ENCODE assay signal across 8 mouse cellular contexts in genomic region chr4:126155869-126156268, GRCm38 (mm10). TPM values are rescaled to one million over a fixed set of nuclear protein-coding genes. Genes with fewer than 3 reads are reported as not detected.
A peak's percentile ranks its signal among the peaks of the same experiment; 100 is the strongest.
DNase-seq lines count a peak whose midpoint lies in the region; ATAC-seq lines count a peak whose summit lies in the region.
"Had no signal": no experiment of that assay in that cellular context is flagged by ENCODE, and none has a peak within 500 bp of the region (broad histone marks: within the 10 kb centered on the region; RNA-seq: fewer than 3 reads in every experiment).

No protein-coding gene starts in this region.

- peak; percentile 6; the same call in 1 of the 2 replicates for ATAC-seq in lung, embryonic 15.5 days (ENCODE audit: borderline replicate concordance, extremely low read depth, low FRiP score, low TSS enrichment)
- no peak for ATAC-seq in hindbrain, embryonic 12.5 days (ENCODE audit: low FRiP score)
- ATAC-seq in limb, embryonic 15.5 days (ENCODE audit: insufficient number of reproducible peaks, low FRiP score, low TSS enrichment, low read depth): no peak
- no peak; the same call in 1 of the 2 replicates for ATAC-seq in stomach, embryonic 15.5 days (ENCODE audit: insufficient read depth, low FRiP score, low read depth)
- no peak for ATAC-seq in granulocyte monocyte progenitor cell, adult 5-6 weeks (replicated peaks; ENCODE audit: poor library complexity, severe bottlenecking)
- ATAC-seq: Patski had no signal

- peak overlapping the region; percentile 78 for H3K27ac ChIP-seq in lung, embryonic 15.5 days
- peak overlapping the region; percentile 9 for H3K27ac ChIP-seq in hindbrain, embryonic 12.5 days
- H3K27ac ChIP-seq in limb, embryonic 15.5 days: peak overlapping the region; percentile 62
- H3K27ac ChIP-seq in stomach, embryonic 15.5 days: peak overlapping the region; percentile 80

- peaks cover 19% of the 10 kb centered on the region; the same call in 1 of the 2 replicates for H3K36me3 ChIP-seq in lung, embryonic 15.5 days
- no peaks in the 10 kb centered on the region for H3K36me3 ChIP-seq in hindbrain, embryonic 12.5 days
- peaks cover 15% of the 10 kb centered on the region for H3K36me3 ChIP-seq in limb, embryonic 15.5 days
- H3K36me3 ChIP-seq in stomach, embryonic 15.5 days: no peaks in the 10 kb centered on the region; the same call in 1 of the 2 replicates

- H3K4me3 ChIP-seq in lung, embryonic 15.5 days: no peak overlapping the region
- H3K4me3 ChIP-seq in hindbrain, embryonic 12.5 days: no peak overlapping the region
- H3K4me3 ChIP-seq in limb, embryonic 15.5 days: no peak overlapping the region
- no peak overlapping the region for H3K4me3 ChIP-seq in stomach, embryonic 15.5 days (replicated peaks)

- H3K27me3 ChIP-seq in lung, embryonic 15.5 days: no peaks in the 10 kb centered on the region
- H3K27me3 ChIP-seq in hindbrain, embryonic 12.5 days: peaks cover 10% of the 10 kb centered on the region; the same call in 1 of the 2 replicates
- H3K27me3 ChIP-seq in limb, embryonic 15.5 days: no peaks in the 10 kb centered on the region
- no peaks in the 10 kb centered on the region for H3K27me3 ChIP-seq in stomach, embryonic 15.5 days (replicated peaks)
- H3K27me3 ChIP-seq: Patski had no signal

- H3K9me3 ChIP-seq in lung, embryonic 15.5 days: no peaks in the 10 kb centered on the region
- H3K9me3 ChIP-seq in hindbrain, embryonic 12.5 days (replicated peaks): no peaks in the 10 kb centered on the region
- no peaks in the 10 kb centered on the region for H3K9me3 ChIP-seq in limb, embryonic 15.5 days
- H3K9me3 ChIP-seq in stomach, embryonic 15.5 days: no peaks in the 10 kb centered on the region

- DNase-seq in lung, adult 18-20 months: no peak
- no peak for DNase-seq in frontal cortex, postnatal 10 days (ENCODE audit: low spot score in 2 of 2)

- H3K4me1 ChIP-seq in lung, embryonic 15.5 days: peaks cover 46% of the 10 kb centered on the region
- no peaks in the 10 kb centered on the region for H3K4me1 ChIP-seq in hindbrain, embryonic 12.5 days
- peaks cover 26% of the 10 kb centered on the region for H3K4me1 ChIP-seq in limb, embryonic 15.5 days
- H3K4me1 ChIP-seq in stomach, embryonic 15.5 days: peaks cover 17% of the 10 kb centered on the region

- no peak overlapping the region for H3K4me2 ChIP-seq in lung, embryonic 15.5 days
- no peak overlapping the region for H3K4me2 ChIP-seq in hindbrain, embryonic 12.5 days (replicated peaks)
- no peak overlapping the region for H3K4me2 ChIP-seq in limb, embryonic 15.5 days
- no peak overlapping the region for H3K4me2 ChIP-seq in stomach, embryonic 15.5 days

- H3K9ac ChIP-seq in lung, embryonic 15.5 days: no peak overlapping the region
- no peak overlapping the region for H3K9ac ChIP-seq in hindbrain, embryonic 12.5 days
- H3K9ac ChIP-seq in limb, embryonic 15.5 days: no peak overlapping the region
- H3K9ac ChIP-seq in stomach, embryonic 15.5 days: no peak overlapping the region

- WGBS in lung, embryonic 15.5 days: 21% methylated on average over 2 of the region's 2 CpGs
- 76% methylated on average over 2 of the region's 2 CpGs for WGBS in hindbrain, embryonic 12.5 days
- WGBS in limb, embryonic 15.5 days: 56% methylated on average over 2 of the region's 2 CpGs
- 19% methylated on average over 2 of the region's 2 CpGs for WGBS in stomach, embryonic 15.5 days

RNA-seq across cellular contexts. Expression of gene Sh3d21, which starts 7.4 kb away (rescaled TPM):
- 7.2 and 9.4 TPM in 2 replicates for polyA plus RNA-seq in lung, embryonic 15.5 days (2015; fragmentation: Nextera tagmentation; extraction: Ambion mirVana)
- 3.7 and 5.3 TPM in 2 replicates for polyA plus RNA-seq in hindbrain, embryonic 12.5 days (2016; fragmentation: Nextera tagmentation; extraction: Ambion mirVana)
- 12.1 and 13.8 TPM in 2 replicates for polyA plus RNA-seq in limb, embryonic 15.5 days (2015; fragmentation: Nextera tagmentation; extraction: Ambion mirVana)
- polyA plus RNA-seq in stomach, embryonic 15.5 days (2015; fragmentation: Nextera tagmentation; extraction: Ambion mirVana): 7.4 and 10.3 TPM in 2 replicates
- total RNA-seq in granulocyte monocyte progenitor cell, adult 5-6 weeks (2014; fragmentation: Nextera tagmentation): 0.15 and 1.5 TPM in 2 replicates
- total RNA-seq in granulocyte monocyte progenitor cell, adult 5-6 weeks (2017): 0.36 and 0.39 TPM in 2 replicates

RNA-seq across cellular contexts. Expression of gene Eva1b, which starts 8.3 kb away (rescaled TPM):
- 95.9 and 101 TPM in 2 replicates for polyA plus RNA-seq in lung, embryonic 15.5 days (2015; fragmentation: Nextera tagmentation; extraction: Ambion mirVana)
- 35.4 and 40.0 TPM in 2 replicates for polyA plus RNA-seq in hindbrain, embryonic 12.5 days (2016; fragmentation: Nextera tagmentation; extraction: Ambion mirVana)
- polyA plus RNA-seq in limb, embryonic 15.5 days (2015; fragmentation: Nextera tagmentation; extraction: Ambion mirVana): 81.0 and 86.3 TPM in 2 replicates
- 59.0 and 60.0 TPM in 2 replicates for polyA plus RNA-seq in stomach, embryonic 15.5 days (2015; fragmentation: Nextera tagmentation; extraction: Ambion mirVana)
- total RNA-seq in granulocyte monocyte progenitor cell, adult 5-6 weeks (2014; fragmentation: Nextera tagmentation): 0.73 and 1.1 TPM in 2 replicates
- total RNA-seq in granulocyte monocyte progenitor cell, adult 5-6 weeks (2017): 1.0 and 2.4 TPM in 2 replicates

RNA-seq across cellular contexts. Expression of gene Thrap3, which starts 46.7 kb away (rescaled TPM):
- 228 and 230 TPM in 2 replicates for polyA plus RNA-seq in lung, embryonic 15.5 days (2015; fragmentation: Nextera tagmentation; extraction: Ambion mirVana)
- polyA plus RNA-seq in hindbrain, embryonic 12.5 days (2016; fragmentation: Nextera tagmentation; extraction: Ambion mirVana): 250 and 255 TPM in 2 replicates
- polyA plus RNA-seq in limb, embryonic 15.5 days (2015; fragmentation: Nextera tagmentation; extraction: Ambion mirVana): 183 and 198 TPM in 2 replicates
- polyA plus RNA-seq in stomach, embryonic 15.5 days (2015; fragmentation: Nextera tagmentation; extraction: Ambion mirVana): 182 and 203 TPM in 2 replicates
- 215 and 267 TPM in 2 replicates for total RNA-seq in granulocyte monocyte progenitor cell, adult 5-6 weeks (2014; fragmentation: Nextera tagmentation)
- 304 and 361 TPM in 2 replicates for total RNA-seq in granulocyte monocyte progenitor cell, adult 5-6 weeks (2017)

RNA-seq across cellular contexts. Expression of gene Stk40, which starts 52.1 kb away (rescaled TPM):
- polyA plus RNA-seq in lung, embryonic 15.5 days (2015; fragmentation: Nextera tagmentation; extraction: Ambion mirVana): 37.8 and 40.7 TPM in 2 replicates
- polyA plus RNA-seq in hindbrain, embryonic 12.5 days (2016; fragmentation: Nextera tagmentation; extraction: Ambion mirVana): 49.4 and 51.0 TPM in 2 replicates
- 32.4 and 35.4 TPM in 2 replicates for polyA plus RNA-seq in limb, embryonic 15.5 days (2015; fragmentation: Nextera tagmentation; extraction: Ambion mirVana)
- 28.6 and 29.1 TPM in 2 replicates for polyA plus RNA-seq in stomach, embryonic 15.5 days (2015; fragmentation: Nextera tagmentation; extraction: Ambion mirVana)
- 5.9 and 6.3 TPM in 2 replicates for total RNA-seq in granulocyte monocyte progenitor cell, adult 5-6 weeks (2014; fragmentation: Nextera tagmentation)
- total RNA-seq in granulocyte monocyte progenitor cell, adult 5-6 weeks (2017): 2.9 and 3.6 TPM in 2 replicates

RNA-seq across cellular contexts. Expression of gene Lsm10, which starts 59.4 kb away (rescaled TPM):
- 50.3 and 54.1 TPM in 2 replicates for polyA plus RNA-seq in lung, embryonic 15.5 days (2015; fragmentation: Nextera tagmentation; extraction: Ambion mirVana)
- 37.7 and 39.6 TPM in 2 replicates for polyA plus RNA-seq in hindbrain, embryonic 12.5 days (2016; fragmentation: Nextera tagmentation; extraction: Ambion mirVana)
- 50.1 and 51.2 TPM in 2 replicates for polyA plus RNA-seq in limb, embryonic 15.5 days (2015; fragmentation: Nextera tagmentation; extraction: Ambion mirVana)
- 46.7 and 48.0 TPM in 2 replicates for polyA plus RNA-seq in stomach, embryonic 15.5 days (2015; fragmentation: Nextera tagmentation; extraction: Ambion mirVana)
- total RNA-seq in granulocyte monocyte progenitor cell, adult 5-6 weeks (2014; fragmentation: Nextera tagmentation): 14.2 and 23.0 TPM in 2 replicates
- total RNA-seq in granulocyte monocyte progenitor cell, adult 5-6 weeks (2017): 10.9 and 12.5 TPM in 2 replicates

Comparison
In these comparisons a context has a peak if more than half of its experiments do, and no peak if none do; other contexts are left out.
1. H3K27ac ChIP-seq: peak in every context shown above with its lines; median percentile 80 in stomach, embryonic 15.5 days; 78 in lung, embryonic 15.5 days; 62 in limb, embryonic 15.5 days; 9 in hindbrain, embryonic 12.5 days.